Mouse (Mus musculus): ENCODE results near the gene Pde4d. TPM values are rescaled to one million over a fixed set of nuclear protein-coding genes. Genes with fewer than 3 reads are reported as not detected.

The Pde4d gene
- total RNA-seq, 2 experiments from 2014 or later: 103 to 116 TPM

- intact Hi-C loops (cut with DNase I): no loop called here
- no peak for DNase-seq (ENCODE audit: low spot score in 2 of 2)
These were observed 1183.3 kb downstream of the Pde4d start for GRCm38 (mm10) chr13:109633037-109633418.

- no peak for DNase-seq (ENCODE audit: low spot score in 2 of 2)
- intact Hi-C loops (cut with DNase I): no loop called here
These were observed 1186.3 kb downstream of the Pde4d start for GRCm38 (mm10) chr13:109635901-109636520.

GRCm38 (mm10) chr13:109638273-109638672, 1188.5 kb downstream of the Pde4d start:
- intact Hi-C loops (cut with DNase I): no loop called here
- peak in 1 of 2 experiments; percentile 28 for DNase-seq (ENCODE audit: low spot score in 2 of 2)

- no peak for DNase-seq (ENCODE audit: low spot score in 2 of 2)
These were observed 1189.5 kb downstream of the Pde4d start for GRCm38 (mm10) chr13:109639286-109639685.

DNA sequence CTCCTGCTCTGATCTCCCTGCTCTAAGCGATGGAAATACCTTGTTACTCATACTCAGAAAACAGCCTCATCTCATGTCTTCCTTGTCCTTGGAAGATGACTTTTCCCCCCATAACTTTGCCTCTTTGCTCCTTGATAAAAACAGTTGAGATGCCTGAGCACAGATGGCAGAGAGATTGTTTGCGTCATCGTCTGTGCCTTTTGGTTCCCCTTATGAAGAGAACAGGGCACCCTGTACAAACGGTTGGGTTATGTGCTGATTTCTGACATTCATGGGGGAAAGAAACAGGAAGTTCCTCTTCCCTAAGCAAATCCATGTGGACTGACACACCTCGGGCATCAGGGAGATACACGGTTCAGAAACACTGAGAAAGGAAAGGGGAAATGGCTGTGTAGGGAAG, 1191.8 kb downstream of the Pde4d start:
- intact Hi-C loops (cut with DNase I): no loop called here
- no peak for DNase-seq (ENCODE audit: low spot score in 2 of 2)

More at GRCm38 (mm10) chr13:109639286-109639685, 1189.5 kb downstream of the Pde4d start:
- intact Hi-C loops (cut with DNase I): no loop called here

- no peak for DNase-seq (ENCODE audit: low spot score in 2 of 2)
These were observed 1193.7 kb downstream of the Pde4d start for GRCm38 (mm10) chr13:109643419-109643818.

GRCm38 (mm10) chr13:109644086-109644485, 1194.3 kb downstream of the Pde4d start:
- intact Hi-C loops (cut with DNase I): no loop called here
- DNase-seq (ENCODE audit: low spot score in 2 of 2): no peak

More at GRCm38 (mm10) chr13:109643419-109643818, 1193.7 kb downstream of the Pde4d start:
- intact Hi-C loops (cut with DNase I): no loop called here

DNA sequence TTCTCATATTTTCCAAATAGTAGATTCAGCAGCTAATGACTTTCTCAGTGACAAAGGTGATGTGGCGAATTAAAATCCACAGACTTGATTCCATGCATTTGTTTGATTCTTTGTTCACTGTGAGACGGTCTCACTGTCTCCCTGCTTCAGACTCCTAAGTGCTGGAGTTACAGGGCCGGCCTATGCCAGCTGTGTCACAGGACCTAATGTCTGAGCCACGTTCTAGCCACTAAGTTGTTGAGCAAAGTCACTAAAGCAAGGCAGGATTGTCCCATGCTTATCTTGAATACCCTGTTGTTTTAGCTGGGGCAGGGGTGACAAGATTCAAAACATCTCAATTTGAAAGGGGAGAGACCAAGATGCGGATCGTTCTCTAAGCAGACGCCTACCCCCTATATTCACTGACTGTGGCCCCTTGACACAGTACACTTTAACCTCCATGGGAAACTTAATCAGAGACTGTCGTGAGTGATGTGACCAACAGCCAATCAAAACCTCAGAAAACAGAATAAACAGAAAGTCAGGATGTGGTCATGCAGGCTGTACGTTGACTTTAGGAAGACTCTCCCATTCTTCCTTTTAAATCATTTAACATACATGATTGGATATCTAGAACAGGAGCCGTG, 1195.6 kb downstream of the Pde4d start:
- intact Hi-C loops (cut with DNase I): no loop called here

DNA sequence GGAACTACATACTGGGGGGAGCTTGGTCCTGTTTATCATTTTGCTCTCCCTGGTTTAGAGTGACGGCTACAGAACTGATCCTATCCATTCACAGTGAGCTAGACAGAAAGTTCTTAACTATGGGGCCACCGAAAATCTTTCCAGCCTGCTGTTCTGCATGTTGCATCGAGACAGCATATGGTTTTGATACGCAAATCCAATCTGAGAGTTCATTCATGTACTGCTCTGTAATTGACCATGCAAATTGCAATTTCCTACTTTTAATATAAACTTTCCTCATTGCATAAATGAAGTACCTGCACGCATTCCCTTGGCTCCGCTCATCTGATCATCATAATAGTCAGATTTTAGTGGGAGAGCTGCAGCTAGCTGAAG, 1196.1 kb downstream of the Pde4d start:
- no peak for DNase-seq (ENCODE audit: low spot score in 2 of 2)
- intact Hi-C loops (cut with DNase I): no loop called here

More for the DNA sequence above, 1195.6 kb downstream of the Pde4d start:
- DNase-seq (ENCODE audit: low spot score in 2 of 2): no peak

DNA sequence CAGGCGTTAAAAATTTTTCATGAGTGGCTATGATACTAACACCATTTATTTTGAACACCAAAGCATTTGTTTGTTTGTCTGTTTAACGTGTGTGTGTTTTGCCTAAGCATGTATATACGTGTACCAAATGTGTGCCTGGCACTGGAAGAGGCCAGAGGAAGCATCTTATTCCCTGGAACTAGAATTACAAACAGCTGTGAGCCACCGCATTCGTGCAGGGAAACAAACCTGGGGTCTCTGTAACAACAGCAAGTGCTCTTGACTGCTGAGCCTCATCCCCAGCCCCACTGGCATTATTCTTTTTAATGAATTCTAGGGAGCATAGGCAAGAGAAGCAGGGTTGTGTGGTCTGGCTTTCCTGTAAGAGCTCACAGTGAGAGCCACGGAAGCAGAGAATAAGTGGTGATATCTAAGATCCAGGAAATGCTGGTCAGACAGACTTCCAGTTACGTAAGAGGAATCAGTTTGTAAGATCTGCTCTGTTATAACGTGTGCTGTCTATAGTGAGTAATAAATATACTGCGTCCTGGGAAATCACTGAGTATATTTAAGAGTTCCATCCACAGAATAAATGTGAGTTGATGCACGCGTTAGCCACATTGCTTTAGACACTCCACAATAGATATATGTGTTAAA, 1197.0 kb downstream of the Pde4d start:
- intact Hi-C loops (cut with DNase I): no loop called here
- DNase-seq (ENCODE audit: low spot score in 2 of 2): no peak

GRCm38 (mm10) chr13:109647479-109648199, 1197.9 kb downstream of the Pde4d start:
- DNase-seq (ENCODE audit: low spot score in 2 of 2): no peak
- intact Hi-C loops (cut with DNase I): no loop called here

GRCm38 (mm10) chr13:109648311-109648710, 1198.6 kb downstream of the Pde4d start:
- intact Hi-C loops (cut with DNase I): no loop called here
- no peak for DNase-seq (ENCODE audit: low spot score in 2 of 2)

GRCm38 (mm10) chr13:109651790-109652605, 1202.2 kb downstream of the Pde4d start:
- intact Hi-C loops (cut with DNase I): no loop called here
- no peak for DNase-seq (ENCODE audit: low spot score in 2 of 2)

GRCm38 (mm10) chr13:109652631-109653030, 1202.9 kb downstream of the Pde4d start:
- DNase-seq (ENCODE audit: low spot score in 2 of 2): no peak
- intact Hi-C loops (cut with DNase I): no loop called here

GRCm38 (mm10) chr13:109655390-109655789, 1205.6 kb downstream of the Pde4d start:
- no peak for DNase-seq (ENCODE audit: low spot score in 2 of 2)

DNA sequence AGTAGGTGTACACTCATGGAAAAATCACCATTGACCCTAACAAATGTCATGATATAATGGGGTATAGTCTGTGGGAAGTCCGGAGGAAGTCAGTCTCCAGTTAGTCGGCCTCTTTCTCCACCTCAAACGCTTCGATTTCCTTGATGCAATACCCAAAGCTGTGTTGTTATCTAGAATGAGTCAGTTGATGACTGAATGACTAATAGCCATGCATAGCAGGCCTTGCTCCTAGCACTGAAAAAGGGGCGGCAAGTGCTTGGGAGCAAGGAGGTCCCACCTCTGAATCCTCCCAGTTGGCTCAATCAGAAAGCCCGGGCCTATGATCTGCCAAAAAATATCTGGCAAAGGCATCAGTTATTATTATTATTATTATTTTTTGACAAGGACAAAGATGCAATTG, 1209.4 kb downstream of the Pde4d start:
- no peak for DNase-seq (ENCODE audit: low spot score in 2 of 2)
- intact Hi-C loops (cut with DNase I): no loop called here

More at GRCm38 (mm10) chr13:109655390-109655789, 1205.6 kb downstream of the Pde4d start:
- intact Hi-C loops (cut with DNase I): no loop called here

DNA sequence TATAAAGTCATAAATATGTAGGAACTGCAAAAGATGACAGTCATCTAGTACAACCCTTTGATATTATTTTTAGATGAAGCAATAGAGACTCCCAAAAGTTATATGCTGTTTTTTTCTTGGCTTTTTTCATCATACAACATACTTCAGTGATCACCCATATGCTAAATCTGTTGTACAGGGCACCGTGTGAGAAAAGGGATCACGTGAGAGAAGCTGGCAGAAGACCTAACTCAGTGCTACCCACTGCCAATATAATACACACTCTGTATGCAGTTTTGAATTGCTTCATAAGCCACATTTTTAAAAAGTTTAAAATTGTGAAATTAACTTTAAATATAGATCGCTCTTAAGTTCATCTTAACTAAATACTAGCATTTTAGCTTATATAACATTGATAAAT, 1211.6 kb downstream of the Pde4d start:
- DNase-seq (ENCODE audit: low spot score in 2 of 2): no peak
- intact Hi-C loops (cut with DNase I): no loop called here

- no peak for DNase-seq (ENCODE audit: low spot score in 2 of 2)
- intact Hi-C loops (cut with DNase I): no loop called here
These were observed 1212.4 kb downstream of the Pde4d start for GRCm38 (mm10) chr13:109662099-109662498.

DNA sequence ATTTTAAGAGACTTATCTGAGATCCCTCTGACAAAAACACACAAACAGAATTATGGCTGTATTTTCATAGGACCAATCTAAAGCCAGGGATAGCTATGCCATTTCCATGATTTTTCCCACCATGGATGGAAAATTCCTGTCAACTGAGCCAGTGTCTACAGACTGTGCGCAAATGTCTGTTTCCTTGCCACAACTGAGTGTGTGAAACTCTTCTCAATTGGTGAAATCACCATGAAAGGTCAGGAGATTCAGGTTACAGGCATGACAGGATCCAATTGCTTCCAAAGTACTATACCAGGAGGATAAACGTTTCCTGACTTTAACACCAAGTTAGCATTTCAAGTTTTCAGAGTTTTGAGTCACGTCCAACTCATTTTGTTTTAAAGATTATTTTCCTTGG, 1213.0 kb downstream of the Pde4d start:
- intact Hi-C loops (cut with DNase I): no loop called here
- DNase-seq (ENCODE audit: low spot score in 2 of 2): no peak
